Mouse (Mus musculus): Measurements from ENCODE around the gene Olfr1143.

The Olfr1143 gene

GRCm38 (mm10) chr2:87800292-87800691 lies at the start of gene Olfr1143:
TSS of gene Olfr1143 (plus strand) at chr2:87800592.
- DNase-seq (ENCODE audit: low read depth), result no peak

DNA sequence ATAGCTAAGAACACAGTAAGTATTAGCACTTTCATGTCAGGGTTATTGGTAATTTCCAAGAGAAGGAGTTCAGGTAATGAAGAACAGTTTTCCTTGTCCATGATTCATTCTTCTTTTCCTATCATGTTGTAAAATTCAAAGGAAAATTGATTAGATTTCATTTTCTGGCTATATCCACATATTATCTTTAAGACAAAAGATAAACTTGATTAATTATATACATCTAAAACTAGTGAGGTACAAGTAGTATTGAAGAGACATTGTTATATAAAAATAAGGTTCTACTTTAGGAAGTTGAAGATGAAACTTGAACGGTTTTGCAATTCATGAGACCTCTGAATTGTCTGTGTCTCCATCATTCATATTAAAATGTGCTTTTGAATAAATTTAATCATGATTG lies 46.5 kb upstream of the Olfr1143 start, which contains the start of gene Olfr1141:
TSS of gene Olfr1141 (minus strand) at position 101 of the 400 bp plus-strand sequence.
- DNase-seq (ENCODE audit: low read depth), result no peak

DNA sequence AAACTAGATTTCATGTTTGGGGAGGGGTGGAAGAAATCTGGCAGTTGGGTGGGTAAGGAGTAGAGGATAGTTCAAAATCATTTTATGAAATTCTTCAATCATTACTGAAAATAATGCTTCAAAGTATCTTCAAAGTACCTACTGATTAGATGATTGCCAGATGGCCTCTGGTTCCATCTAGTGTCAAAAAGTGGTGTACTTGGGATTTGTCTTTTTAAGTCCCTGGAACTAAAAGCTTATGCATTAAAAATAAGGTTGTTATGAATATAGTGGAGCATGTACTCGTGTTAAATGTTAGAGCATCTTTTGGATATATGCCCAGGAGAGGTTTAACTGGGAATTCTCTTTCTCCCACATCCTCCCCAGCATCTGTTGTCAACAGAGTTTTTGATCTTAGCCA lies 24.2 kb upstream of the Olfr1143 start:
- DNase-seq (ENCODE audit: low read depth), result no peak

GRCm38 (mm10) chr2:87779183-87779582 lies 21.2 kb upstream of the Olfr1143 start, which contains the start of gene Olfr152:
TSS of gene Olfr152 (plus strand) at chr2:87779483.
- DNase-seq (ENCODE audit: low read depth), result no peak

GRCm38 (mm10) chr2:87809522-87809921 lies 9.1 kb downstream of the Olfr1143 start, which contains the start of gene Olfr1145:
TSS of gene Olfr1145 (plus strand) at chr2:87809822.
- DNase-seq (ENCODE audit: low read depth), result no peak

- DNase-seq (ENCODE audit: low read depth), result no peak
Observed at GRCm38 (mm10) chr2:87830233-87830632, 29.8 kb downstream of the Olfr1143 start, which contains the start of gene Olfr1148. TSS of gene Olfr1148 (plus strand) at chr2:87830533.

- no peak for DNase-seq (ENCODE audit: low read depth)
Observed at GRCm38 (mm10) chr2:87843693-87844092, 43.3 kb downstream of the Olfr1143 start, which contains the start of gene Olfr1150-ps1. TSS of gene Olfr1150-ps1 (plus strand) at chr2:87843993.

Measured in c-Kit-positive CD71-negative TER-119-negative erythroid progenitor cells, embryonic 14.5 days (primary cell).